Mouse (Mus musculus) lung, adult 2 months (tissue): Measurements from ENCODE around the gene Prss46. TPM values are rescaled to one million over a fixed set of nuclear protein-coding genes. Genes with fewer than 3 reads are reported as not detected.

Experiments
- DNase-seq: peaks from one replicate; pipeline ENCODE4 v3.0.0; 2022
- H3K4me1 ChIP-seq: fragments of 200-500 bp; 2 replicates; pipeline ENCODE4 v1.6.1; 2011; ENCODE audit warnings: low read length; ENCODE audit not compliant: control insufficient read depth, insufficient read depth
- H3K4me3 ChIP-seq: fragments of 200-500 bp; replicated peaks from 2 replicates; pipeline ENCODE3; 2011; ENCODE audit warnings: low read depth, mild to moderate bottlenecking, control low read depth, low read length; ENCODE audit errors: extremely low read depth
- CTCF ChIP-seq: fragments of 200-500 bp; IDR thresholded peaks from 2 replicates; pipeline ENCODE4 v1.5.1; 2011; ENCODE audit warnings: mild to moderate bottlenecking, low read length, control low read depth; ENCODE audit not compliant: insufficient read depth
- POLR2A ChIP-seq: fragments of 200-500 bp; IDR thresholded peaks from 2 replicates; pipeline ENCODE4 v1.6.1; 2011; ENCODE audit warnings: low read depth, mild to moderate bottlenecking, control low read depth, low read length, borderline replicate concordance; ENCODE audit errors: extremely low read depth
- WGBS: fragments of 180-500 bp; shearing (Covaris S2); methylation state at CpG from one replicate; pipeline ENCODE4 v1.1.7; 2018; 5-methylcytosine and 5-hydroxymethylcytosine counted together
- polyA plus RNA-seq: library from polyadenylated mRNA; depleted of rRNA; stranded (reverse); fragments of >200 nt; gene quantifications from 2 replicates; pipeline ENCODE4 v1.2.3, GENCODE M21; 2012; rRNA removed

Gene Prss46
- polyA plus RNA-seq, 1 experiment, result not detected

DNA sequence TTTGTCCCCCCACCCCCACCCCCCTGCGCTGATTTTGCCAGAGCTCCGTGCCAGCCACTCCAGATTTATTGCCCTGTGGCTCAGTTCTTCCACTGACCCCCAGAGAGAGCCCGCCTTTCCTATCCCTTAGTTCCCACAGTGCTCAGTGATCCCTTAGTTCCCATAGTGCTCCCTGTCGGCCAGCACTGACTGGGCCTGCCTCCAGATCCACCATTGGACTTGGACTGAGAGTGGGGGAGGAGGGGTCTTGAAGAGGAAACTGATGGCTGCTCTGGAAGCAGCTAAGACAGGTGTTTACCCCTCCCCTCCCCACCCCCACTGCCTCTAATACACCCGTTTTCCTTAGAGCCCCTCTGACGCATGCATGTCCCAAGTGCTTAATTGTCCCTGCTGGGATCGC, 51.7 kb downstream of the Prss46 start:
- Histone ChIP-seq H3K4me3 (no peak overlapping the region), H3K4me1 (peaks cover 4% of the 10 kb centered on the region; the same call in 1 of the 2 replicates)
- DNase-seq, result no peak
- TF ChIP-seq POLR2A, result no peak
- TF ChIP-seq CTCF, result no peak
- WGBS, result 48% methylated on average over 7 of the region's 7 CpGs

GRCm38 (mm10) chr9:110896595-110896994, 52.3 kb downstream of the Prss46 start:
- TF ChIP-seq CTCF (no peak), POLR2A (no peak)
- DNase-seq, result no peak
- WGBS, result 27% methylated on average over 6 of the region's 6 CpGs
- H3K4me1 ChIP-seq, result no peaks in the 10 kb centered on the region
- H3K4me3 ChIP-seq, result no peak overlapping the region

GRCm38 (mm10) chr9:110899451-110900008, 55.2 kb downstream of the Prss46 start:
- no peaks in the 10 kb centered on the region for H3K4me1 ChIP-seq

GRCm38 (mm10) chr9:110901204-110901603, 56.9 kb downstream of the Prss46 start:
- Histone ChIP-seq H3K4me1 (no peaks in the 10 kb centered on the region), H3K4me3 (no peak overlapping the region)
- 93% methylated on average over 6 of the region's 6 CpGs for WGBS
- no peak for DNase-seq
- TF ChIP-seq CTCF (no peak), POLR2A (no peak)

More at GRCm38 (mm10) chr9:110899451-110900008, 55.2 kb downstream of the Prss46 start:
- WGBS, result 51% methylated on average over 10 of the region's 10 CpGs
- TF ChIP-seq POLR2A (no peak), CTCF (no peak)
- no peak for DNase-seq
- no peak overlapping the region for H3K4me3 ChIP-seq

- WGBS, result 67% methylated on average over 4 of the region's 4 CpGs
- H3K4me1 ChIP-seq, result no peaks in the 10 kb centered on the region
- DNase-seq, result no peak
Measured at GRCm38 (mm10) chr9:110902271-110902670, 58.0 kb downstream of the Prss46 start.

More at GRCm38 (mm10) chr9:110902271-110902670, 58.0 kb downstream of the Prss46 start:
- TF ChIP-seq POLR2A (no peak), CTCF (no peak)
- no peak overlapping the region for H3K4me3 ChIP-seq

Other genes starting within 250 kb of the Prss46 start
- gene Nradd, start 220.1 kb upstream of the Prss46 start, polyA plus RNA-seq, result 20.0 and 22.9 TPM in 2 replicates
- gene Nbeal2, start 190.3 kb upstream of the Prss46 start, polyA plus RNA-seq, result 58.4 and 66.4 TPM in 2 replicates
- gene Ccdc12, start 188.0 kb upstream of the Prss46 start, polyA plus RNA-seq, result 101 and 124 TPM in 2 replicates
- 10.8 and 214 TPM in 2 replicates for gene Myl3, start 102.6 kb upstream of the Prss46 start, polyA plus RNA-seq
- 13.8 and 14.0 TPM in 2 replicates for gene Pth1r, start 97.4 kb upstream of the Prss46 start, polyA plus RNA-seq
- not detected in 2 replicates for gene Prss42, start 46.3 kb upstream of the Prss46 start, polyA plus RNA-seq
- gene Prss44, start 30.5 kb upstream of the Prss46 start, polyA plus RNA-seq, result not detected in 2 replicates
- not detected in 2 replicates for gene Prss43, start 17.8 kb upstream of the Prss46 start, polyA plus RNA-seq
- not detected in 2 replicates for gene Prss45, start 9.9 kb upstream of the Prss46 start, polyA plus RNA-seq
- gene Prss50, start 13.5 kb downstream of the Prss46 start, polyA plus RNA-seq, result 0.10 TPM in 1 of 2 replicates, not detected in the other
- 118 and 120 TPM in 2 replicates for gene Als2cl, start 35.4 kb downstream of the Prss46 start, polyA plus RNA-seq
- 4.1 and 4.3 TPM in 2 replicates for gene Tmie, start 35.6 kb downstream of the Prss46 start, polyA plus RNA-seq
- not detected in 2 replicates for gene Fam240a, start 72.4 kb downstream of the Prss46 start, polyA plus RNA-seq
- gene Tdgf1, start 101.7 kb downstream of the Prss46 start, polyA plus RNA-seq, result 0.88 and 1.0 TPM in 2 replicates
- gene Lrrc2, start 107.0 kb downstream of the Prss46 start, polyA plus RNA-seq, result 0.38 and 0.84 TPM in 2 replicates
- 26.7 and 29.0 TPM in 2 replicates for gene Rtp3, start 146.1 kb downstream of the Prss46 start, polyA plus RNA-seq
- 8.1 and 20.3 TPM in 2 replicates for gene Ltf, start 174.8 kb downstream of the Prss46 start, polyA plus RNA-seq
- gene Ccrl2, start 213.0 kb downstream of the Prss46 start, polyA plus RNA-seq, result 43.9 and 51.2 TPM in 2 replicates